Comparison of ENCODE assay signal across 8 mouse cellular contexts in the genomic region with DNA sequence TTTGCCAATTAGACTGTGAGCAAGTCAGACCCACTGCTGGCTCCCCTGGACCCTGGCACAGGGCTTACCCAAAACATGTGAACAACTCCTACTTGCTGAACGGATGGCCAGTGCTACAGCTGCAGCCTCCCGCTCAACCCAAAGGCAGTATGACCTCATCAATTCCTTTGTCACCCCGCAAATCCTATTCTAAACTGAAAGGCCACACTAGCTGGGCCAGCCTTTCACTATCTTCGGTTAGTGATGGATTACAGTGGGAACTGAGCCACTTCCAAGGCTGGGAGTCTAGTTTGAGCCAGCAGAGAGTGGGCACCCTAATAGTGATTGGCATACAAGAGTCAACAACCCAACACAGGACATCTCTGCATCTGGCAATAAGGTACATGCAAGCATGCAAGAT. TPM values are rescaled to one million over a fixed set of nuclear protein-coding genes. Genes with fewer than 3 reads are reported as not detected.
DNase-seq lines count a peak whose midpoint lies in the region; ATAC-seq and TF ChIP-seq lines count a peak whose summit lies in the region.

No protein-coding gene starts in this region.

- H3K9me3 ChIP-seq in ES-Bruce4 (replicated peaks; ENCODE audit: control insufficient read depth, insufficient read depth, low read length, poor library complexity, severe bottlenecking) = no peaks in the 10 kb centered on the region
- no peaks in the 10 kb centered on the region for H3K9me3 ChIP-seq in hindbrain, embryonic 12.5 days (replicated peaks)
- no peaks in the 10 kb centered on the region for H3K9me3 ChIP-seq in midbrain, embryonic 11.5 days (ENCODE audit: control insufficient read depth, low read length)

- ATAC-seq in hindbrain, embryonic 12.5 days (ENCODE audit: low FRiP score) = no peak
- no peak for ATAC-seq in midbrain, embryonic 11.5 days (ENCODE audit: low FRiP score)

- no peak for TF ChIP-seq CTCF in heart, adult 2 months (IDR thresholded peaks at IDR 0.05)
- no peak for TF ChIP-seq CTCF in ES-Bruce4 (IDR thresholded peaks at IDR 0.05; ENCODE audit: low read depth, low read length)

- peaks cover 8% of the 10 kb centered on the region for H3K79me2 ChIP-seq in heart, adult 2 months (replicated peaks; ENCODE audit: control insufficient read depth, insufficient read depth, low read length)

- DNase-seq in heart, adult 2 months = no peak
- DNase-seq in heart, adult 18-20 months = no peak
- peak; percentile 39 for DNase-seq in embryo, embryonic 9.5 days (ENCODE audit: extremely low spot score)
- no peak for DNase-seq in midbrain, embryonic 11.5 days (ENCODE audit: low spot score, missing footprints)
- DNase-seq in layer of hippocampus, postnatal 36 days = no peak
- no peak for DNase-seq in layer of hippocampus, postnatal 10 days (ENCODE audit: low spot score in 2 of 2)

- TF ChIP-seq POLR2A in heart, adult 2 months (IDR thresholded peaks at IDR 0.05; ENCODE audit: insufficient read depth, low read depth, low read length) = no peak
- no peak for TF ChIP-seq POLR2A in ES-Bruce4 (IDR thresholded peaks at IDR 0.05; ENCODE audit: insufficient read depth, low read length)

- H3K4me1 ChIP-seq in heart, adult 2 months (ENCODE audit: control insufficient read depth, insufficient read depth, low read length) = peaks cover 9% of the 10 kb centered on the region
- H3K4me1 ChIP-seq in ES-Bruce4 (ENCODE audit: control insufficient read depth, insufficient read depth, low read length) = no peaks in the 10 kb centered on the region
- H3K4me1 ChIP-seq in hindbrain, embryonic 12.5 days = peaks cover 29% of the 10 kb centered on the region
- peaks cover 18% of the 10 kb centered on the region for H3K4me1 ChIP-seq in midbrain, embryonic 11.5 days (ENCODE audit: control insufficient read depth, insufficient read depth, low read length)

- H3K9ac ChIP-seq in heart, adult 2 months (ENCODE audit: low read depth, low read length) = peak overlapping the region; percentile 91
- H3K9ac ChIP-seq in ES-Bruce4 (ENCODE audit: low read depth, poor library complexity, severe bottlenecking) = peak overlapping the region; percentile 98
- H3K9ac ChIP-seq in hindbrain, embryonic 12.5 days = peak overlapping the region; percentile 96
- peak overlapping the region; percentile 95 for H3K9ac ChIP-seq in midbrain, embryonic 11.5 days (ENCODE audit: low read length)

- no peak for TF ChIP-seq EP300 in heart, adult 2 months (IDR thresholded peaks at IDR 0.05; ENCODE audit: insufficient read depth, low read depth, low read length)
- TF ChIP-seq EP300 in ES-Bruce4 (IDR thresholded peaks at IDR 0.05; ENCODE audit: insufficient read depth, low read depth, low read length) = no peak

- intact Hi-C loops in heart, adult 2 months (cut with DNase I) = loop anchor here (2.0 kb wide), 1 partner anchor 39 kb away; a partner anchor contains a TSS

- H3K4me3 ChIP-seq in heart, adult 2 months = peak overlapping the region; percentile 83
- H3K4me3 ChIP-seq in ES-Bruce4 (ENCODE audit: low read depth, low read length) = peak overlapping the region; percentile 94
- H3K4me3 ChIP-seq in hindbrain, embryonic 12.5 days = peak overlapping the region; percentile 98
- H3K4me3 ChIP-seq in midbrain, embryonic 11.5 days (ENCODE audit: low read depth, low read length) = peak overlapping the region; percentile 96

- H3K4me2 ChIP-seq in hindbrain, embryonic 12.5 days (replicated peaks) = peak overlapping the region; percentile 96
- peak overlapping the region; percentile 70 for H3K4me2 ChIP-seq in midbrain, embryonic 11.5 days

- no peaks in the 10 kb centered on the region for H3K27me3 ChIP-seq in heart, adult 2 months (ENCODE audit: control insufficient read depth, insufficient read depth, low read length)
- H3K27me3 ChIP-seq in ES-Bruce4 (ENCODE audit: control insufficient read depth, insufficient read depth, low read length, poor library complexity, severe bottlenecking) = no peaks in the 10 kb centered on the region
- no peaks in the 10 kb centered on the region for H3K27me3 ChIP-seq in hindbrain, embryonic 12.5 days
- no peaks in the 10 kb centered on the region for H3K27me3 ChIP-seq in midbrain, embryonic 11.5 days (ENCODE audit: control insufficient read depth, insufficient read depth, low read length)

- 2% methylated on average over 4 of the region's 4 CpGs for WGBS in heart, adult 2 months
- 2% methylated on average over 4 of the region's 4 CpGs for WGBS in hindbrain, embryonic 12.5 days
- under 1% methylated on average over 4 of the region's 4 CpGs for WGBS in midbrain, embryonic 11.5 days

- H3K27ac ChIP-seq in heart, adult 2 months = peak overlapping the region; percentile 94
- H3K27ac ChIP-seq in ES-Bruce4 (ENCODE audit: insufficient read depth, low read length) = peak overlapping the region; percentile 52; the same call in 1 of the 2 replicates
- H3K27ac ChIP-seq in hindbrain, embryonic 12.5 days = peak overlapping the region; percentile 87
- H3K27ac ChIP-seq in midbrain, embryonic 11.5 days (ENCODE audit: low read depth, low read length) = peak overlapping the region; percentile 76; the same call in 1 of the 2 replicates

- peaks cover 5% of the 10 kb centered on the region for H3K36me3 ChIP-seq in heart, adult 2 months (ENCODE audit: control insufficient read depth, insufficient read depth, low read length)
- peaks cover 29% of the 10 kb centered on the region for H3K36me3 ChIP-seq in ES-Bruce4 (ENCODE audit: control insufficient read depth, insufficient read depth, low read length, poor library complexity, severe bottlenecking)
- peaks cover 23% of the 10 kb centered on the region for H3K36me3 ChIP-seq in hindbrain, embryonic 12.5 days
- peaks cover 20% of the 10 kb centered on the region for H3K36me3 ChIP-seq in midbrain, embryonic 11.5 days (ENCODE audit: control insufficient read depth, insufficient read depth, low read length)

RNA-seq across cellular contexts. Expression of a gene that starts 0.9 kb away (rescaled TPM):
- 10 to 100 TPM; 10.7 to 13.2 TPM for total RNA-seq in heart, adult 2 months (2021)
- 8.7 and 14.5 TPM in 2 replicates for polyA plus RNA-seq in heart, adult 2 months (2012; rRNA removed)
- total RNA-seq in heart, adult 18-20 months (2021) = 10 to 100 TPM; 10.9 to 12.4 TPM
- polyA plus RNA-seq in ES-Bruce4 (2011; ENCODE audit: insufficient read depth, insufficient read length, low read depth, missing spikeins) = 75.8 and 82.7 TPM in 2 replicates
- polyA plus RNA-seq in hindbrain, embryonic 12.5 days (2016; fragmentation: Nextera tagmentation; extraction: Ambion mirVana) = 34.2 and 35.0 TPM in 2 replicates
- 33.1 and 34.9 TPM in 2 replicates for polyA plus RNA-seq in midbrain, embryonic 11.5 days (2014; fragmentation: Nextera tagmentation; extraction: Ambion mirVana)
- total RNA-seq in layer of hippocampus, postnatal 36 days (2021) = 10 to 100 TPM; 45.1 to 50.2 TPM
- 10 to 100 TPM; 39.1 to 41.4 TPM for total RNA-seq in layer of hippocampus, postnatal 10 days (2021)

RNA-seq across cellular contexts. Expression of a gene that starts 30.0 kb away (rescaled TPM):
- not detected for total RNA-seq in heart, adult 2 months (2021)
- not detected in 2 replicates for polyA plus RNA-seq in heart, adult 2 months (2012; rRNA removed)
- not detected for total RNA-seq in heart, adult 18-20 months (2021)
- polyA plus RNA-seq in ES-Bruce4 (2011; ENCODE audit: insufficient read depth, insufficient read length, low read depth, missing spikeins) = not detected in 2 replicates
- 1.7 and 3.9 TPM in 2 replicates for polyA plus RNA-seq in hindbrain, embryonic 12.5 days (2016; fragmentation: Nextera tagmentation; extraction: Ambion mirVana)
- polyA plus RNA-seq in midbrain, embryonic 11.5 days (2014; fragmentation: Nextera tagmentation; extraction: Ambion mirVana) = 1.4 TPM in 1 of 2 replicates, not detected in the other
- total RNA-seq in layer of hippocampus, postnatal 36 days (2021) = not detected
- not detected for total RNA-seq in layer of hippocampus, postnatal 10 days (2021)

RNA-seq across cellular contexts. Expression of a gene that starts 39.6 kb away (rescaled TPM):
- 10 to 100 TPM; 40.1 to 41.2 TPM for total RNA-seq in heart, adult 2 months (2021)
- polyA plus RNA-seq in heart, adult 2 months (2012; rRNA removed) = 20.9 and 25.1 TPM in 2 replicates
- total RNA-seq in heart, adult 18-20 months (2021) = 10 to 100 TPM; 36.3 to 42.5 TPM
- polyA plus RNA-seq in ES-Bruce4 (2011; ENCODE audit: insufficient read depth, insufficient read length, low read depth, missing spikeins) = 500 and 515 TPM in 2 replicates
- polyA plus RNA-seq in hindbrain, embryonic 12.5 days (2016; fragmentation: Nextera tagmentation; extraction: Ambion mirVana) = 675 and 701 TPM in 2 replicates
- polyA plus RNA-seq in midbrain, embryonic 11.5 days (2014; fragmentation: Nextera tagmentation; extraction: Ambion mirVana) = 1,256 and 1,339 TPM in 2 replicates
- total RNA-seq in layer of hippocampus, postnatal 36 days (2021) = 10 to 100 TPM; 85.1 to 90.7 TPM
- 100 to 1,000 TPM; 133 to 147 TPM for total RNA-seq in layer of hippocampus, postnatal 10 days (2021)

RNA-seq across cellular contexts. Expression of a gene that starts 39.7 kb away (rescaled TPM):
- 10 to 100 TPM; 19.6 to 19.8 TPM for total RNA-seq in heart, adult 2 months (2021)
- polyA plus RNA-seq in heart, adult 2 months (2012; rRNA removed) = 26.8 and 32.4 TPM in 2 replicates
- 10 to 100 TPM; 13.8 to 16.7 TPM for total RNA-seq in heart, adult 18-20 months (2021)
- polyA plus RNA-seq in ES-Bruce4 (2011; ENCODE audit: insufficient read depth, insufficient read length, low read depth, missing spikeins) = 46.1 and 51.7 TPM in 2 replicates
- polyA plus RNA-seq in hindbrain, embryonic 12.5 days (2016; fragmentation: Nextera tagmentation; extraction: Ambion mirVana) = 99.6 and 102 TPM in 2 replicates
- 90.4 and 104 TPM in 2 replicates for polyA plus RNA-seq in midbrain, embryonic 11.5 days (2014; fragmentation: Nextera tagmentation; extraction: Ambion mirVana)
- total RNA-seq in layer of hippocampus, postnatal 36 days (2021) = 10 to 100 TPM; 48.9 to 64.1 TPM
- total RNA-seq in layer of hippocampus, postnatal 10 days (2021) = 10 to 100 TPM; 54.4 to 65.1 TPM

RNA-seq across cellular contexts. Expression of a gene that starts 53.2 kb away (rescaled TPM):
- 10 to 100 TPM; 19.6 to 22.7 TPM for total RNA-seq in heart, adult 2 months (2021)
- 36.0 and 51.5 TPM in 2 replicates for polyA plus RNA-seq in heart, adult 2 months (2012; rRNA removed)
- 10 to 100 TPM; 18.1 to 25.1 TPM for total RNA-seq in heart, adult 18-20 months (2021)
- 11.7 and 12.9 TPM in 2 replicates for polyA plus RNA-seq in ES-Bruce4 (2011; ENCODE audit: insufficient read depth, insufficient read length, low read depth, missing spikeins)
- polyA plus RNA-seq in hindbrain, embryonic 12.5 days (2016; fragmentation: Nextera tagmentation; extraction: Ambion mirVana) = 19.4 TPM in 2 replicates
- polyA plus RNA-seq in midbrain, embryonic 11.5 days (2014; fragmentation: Nextera tagmentation; extraction: Ambion mirVana) = 7.1 and 8.4 TPM in 2 replicates
- 10 to 100 TPM; 68.5 to 70.0 TPM for total RNA-seq in layer of hippocampus, postnatal 36 days (2021)
- total RNA-seq in layer of hippocampus, postnatal 10 days (2021) = 10 to 100 TPM; 73.9 to 75.1 TPM
